Mouse (Mus musculus) frontal cortex, postnatal 10 days (tissue): ENCODE data around the gene Crct1.
A peak's percentile ranks its signal among the peaks of the same experiment; 100 is the strongest.

Experiments used
- DNase-seq, 2 experiments: peaks; one replicate each; pipeline ENCODE4 v3.0.0; 2022; ENCODE audit warnings: low spot score in 2 of 2, mixed read lengths in 1 of 2

Crct1 gene

GRCm38 (mm10) chr3:93015460-93016104 lies at the start of gene Crct1:
Gene Crct1, minus strand, starts transcription at chr3:93015687.
- DNase-seq, result no peak

DNA sequence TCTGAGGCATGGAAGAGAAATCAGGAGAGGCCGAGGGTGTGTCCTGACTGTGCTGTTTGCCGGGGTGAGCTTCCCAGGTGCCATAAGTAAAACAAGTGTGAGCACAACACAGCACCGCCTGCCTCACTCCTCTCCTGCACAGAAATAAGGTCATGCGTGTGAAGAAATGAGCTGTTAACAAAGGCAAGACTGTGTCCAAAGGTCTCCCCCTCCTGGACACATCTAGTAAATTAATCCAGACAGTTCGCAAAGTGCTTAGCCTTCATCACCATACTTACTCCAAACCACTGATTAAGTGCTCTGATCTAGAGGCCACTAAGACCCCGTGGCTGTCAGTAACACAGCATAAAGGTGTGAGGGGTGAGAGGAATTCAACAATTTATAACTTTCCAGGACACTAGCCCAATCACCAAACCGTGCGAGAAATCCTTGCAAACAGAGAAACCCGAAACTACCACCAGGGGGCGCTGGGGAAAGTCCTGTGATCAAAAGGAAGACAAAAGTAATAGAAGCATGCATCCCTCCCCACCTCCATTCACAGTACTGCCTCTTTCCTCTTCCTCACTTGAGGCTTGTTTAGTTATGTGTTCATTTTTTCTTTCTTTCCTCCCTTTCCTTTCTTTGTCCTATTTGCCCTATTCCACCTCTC lies 37.5 kb upstream of the Crct1 start:
- no peak for DNase-seq

- DNase-seq, result no peak
These were observed 34.7 kb upstream of the Crct1 start for GRCm38 (mm10) chr3:93050182-93050581.

GRCm38 (mm10) chr3:93031450-93031849 lies 16.0 kb upstream of the Crct1 start:
- DNase-seq, result peak in 1 of 2 experiments; percentile 30

GRCm38 (mm10) chr3:93025486-93025885 lies 10.0 kb upstream of the Crct1 start:
- no peak for DNase-seq

DNA sequence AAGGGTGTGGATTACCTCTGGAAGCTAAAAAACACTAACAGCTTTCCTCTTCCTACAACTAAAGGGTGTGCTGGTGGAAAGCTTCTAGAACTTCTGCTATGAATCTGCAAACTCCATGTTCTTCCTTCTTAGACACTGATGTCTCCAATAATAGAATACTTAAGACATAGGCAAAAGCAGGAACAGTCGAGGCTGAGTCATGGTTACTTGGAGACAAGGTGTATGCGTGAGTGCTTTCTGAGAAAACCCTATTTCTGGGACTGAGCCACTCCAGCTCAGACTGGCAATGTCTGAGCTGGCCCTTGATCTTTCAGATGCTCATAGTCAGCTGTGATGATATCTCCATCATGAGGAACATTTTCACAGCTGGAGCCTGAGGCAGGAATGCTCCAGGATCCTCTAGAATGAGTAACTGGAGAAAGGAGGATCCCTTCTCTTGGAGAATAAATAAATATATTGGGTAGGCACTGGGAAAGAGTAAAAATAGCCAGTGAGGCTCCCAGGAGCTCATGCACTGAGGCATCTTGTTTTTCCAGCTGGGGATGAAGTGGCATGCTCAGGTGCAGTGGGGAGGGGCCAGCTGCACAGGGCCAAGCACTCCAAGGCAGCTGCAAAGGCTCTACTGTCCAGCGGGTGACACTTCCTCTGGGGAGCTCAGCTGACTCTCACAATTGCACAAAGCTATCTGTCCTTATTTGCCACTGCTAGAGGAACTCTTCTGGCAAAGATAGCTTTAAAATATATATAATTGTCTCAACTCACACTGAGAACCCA lies 8.1 kb upstream of the Crct1 start:
- DNase-seq, result no peak

DNA sequence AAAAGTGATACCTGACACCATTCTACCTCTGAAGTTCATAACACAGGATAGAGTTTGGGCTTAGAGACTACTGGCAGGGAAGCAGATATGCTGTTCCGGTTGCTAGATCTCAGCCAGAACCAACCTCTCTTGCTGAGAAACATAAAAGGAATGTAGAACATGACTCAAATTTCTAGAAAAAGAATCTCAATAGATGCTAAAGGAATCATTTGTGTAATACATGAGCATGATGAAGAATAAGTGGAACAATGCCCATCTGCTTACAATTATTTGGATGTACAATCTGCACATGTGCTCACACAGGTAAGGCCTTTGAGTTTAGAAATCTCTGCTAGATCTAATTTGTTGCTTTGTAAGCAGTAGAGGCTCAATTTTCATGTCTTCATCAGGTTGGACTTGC lies 5.7 kb upstream of the Crct1 start:
- no peak for DNase-seq

DNA sequence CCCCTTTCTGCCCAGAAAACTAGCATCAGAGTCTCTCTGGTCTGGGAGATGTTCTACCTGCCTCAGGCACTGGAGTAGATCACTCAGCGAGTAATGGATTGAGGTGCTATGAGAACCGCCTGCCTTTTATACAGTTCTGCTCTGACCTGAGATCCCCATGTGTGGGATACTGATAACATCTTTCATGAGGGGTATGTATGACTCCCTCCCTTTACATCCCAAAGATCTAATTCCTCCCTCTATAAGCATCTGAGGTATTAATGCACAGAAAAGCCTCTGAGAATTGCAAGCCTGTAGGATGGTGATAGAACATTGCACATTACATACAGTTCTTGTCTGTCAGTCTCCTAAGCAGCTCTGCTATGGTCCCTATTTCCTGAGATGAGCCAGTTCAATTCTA lies 3.5 kb upstream of the Crct1 start, which contains the start of gene Lce1m:
Gene Lce1m (minus strand): TSS at position 101 of the 400 bp plus-strand sequence.
- no peak for DNase-seq

GRCm38 (mm10) chr3:93014871-93015270 lies 616 bp downstream of the Crct1 start:
- DNase-seq, result no peak

- DNase-seq, result peak; percentile 19 to 38
These were observed 1.1 kb downstream of the Crct1 start for GRCm38 (mm10) chr3:93014378-93014801.

GRCm38 (mm10) chr3:93002843-93003242 lies 12.6 kb downstream of the Crct1 start:
- no peak for DNase-seq

DNA sequence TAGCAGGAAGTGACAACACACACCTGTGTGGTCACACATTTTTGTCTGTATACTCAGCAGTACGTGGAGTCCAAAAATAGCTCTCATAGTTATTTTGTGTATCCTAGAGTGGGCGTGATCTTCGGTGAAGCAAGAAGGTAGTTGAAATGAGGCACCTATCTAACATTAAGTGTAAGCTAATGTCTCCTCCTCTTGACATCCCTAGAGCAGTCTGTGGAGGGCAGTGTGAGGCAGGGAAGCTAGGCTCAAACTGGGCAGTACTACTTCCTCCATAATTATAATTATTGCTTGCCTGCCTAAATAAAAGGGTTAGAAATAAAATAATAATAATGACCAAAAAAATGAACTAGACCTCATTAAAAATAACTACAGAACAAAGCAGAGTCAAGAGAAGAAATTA lies 14.9 kb downstream of the Crct1 start:
- no peak for DNase-seq

DNA sequence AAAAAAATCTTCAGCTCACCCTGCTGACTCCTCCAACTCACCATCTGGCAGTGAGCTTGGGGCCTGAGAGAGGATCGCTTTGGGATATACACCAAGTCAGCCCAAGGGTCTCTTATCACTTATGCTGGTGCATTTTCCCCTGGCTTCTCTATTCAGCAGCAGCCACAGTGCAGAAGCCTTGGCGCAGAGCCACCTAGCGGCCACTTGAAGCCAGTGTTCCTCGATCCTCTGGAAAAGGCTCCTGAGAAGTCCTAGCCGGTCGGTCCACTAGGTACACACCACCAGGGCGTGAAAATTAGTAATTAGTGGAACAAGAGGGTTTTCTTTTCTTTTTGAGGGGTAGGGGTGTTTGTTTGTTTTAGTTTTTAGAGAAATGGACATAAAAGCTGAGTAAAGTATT lies 16.8 kb downstream of the Crct1 start:
- peak; percentile 13 to 75 for DNase-seq

DNA sequence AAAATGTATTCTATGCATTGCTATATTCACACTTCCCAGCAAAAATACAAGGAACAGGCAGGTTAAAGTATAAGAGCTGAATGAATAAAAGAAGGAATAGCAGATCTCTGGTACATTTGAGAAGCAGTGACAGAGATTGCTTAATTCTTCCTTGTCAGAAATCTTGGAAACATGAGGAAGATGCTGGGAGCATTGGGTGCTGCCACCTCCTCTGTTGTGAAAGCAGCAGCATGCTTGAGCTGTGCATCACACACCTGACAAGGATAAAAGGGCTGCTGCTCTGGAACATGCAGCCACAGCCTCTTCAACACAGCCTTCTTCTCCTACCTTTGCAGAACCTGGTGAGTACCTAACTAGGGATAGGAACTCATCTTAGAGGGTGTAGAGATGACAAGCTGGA lies 23.6 kb downstream of the Crct1 start, which contains the start of gene Lce3f:
Gene Lce3f (plus strand): TSS at position 301 of the 400 bp plus-strand sequence.
- no peak for DNase-seq

DNA sequence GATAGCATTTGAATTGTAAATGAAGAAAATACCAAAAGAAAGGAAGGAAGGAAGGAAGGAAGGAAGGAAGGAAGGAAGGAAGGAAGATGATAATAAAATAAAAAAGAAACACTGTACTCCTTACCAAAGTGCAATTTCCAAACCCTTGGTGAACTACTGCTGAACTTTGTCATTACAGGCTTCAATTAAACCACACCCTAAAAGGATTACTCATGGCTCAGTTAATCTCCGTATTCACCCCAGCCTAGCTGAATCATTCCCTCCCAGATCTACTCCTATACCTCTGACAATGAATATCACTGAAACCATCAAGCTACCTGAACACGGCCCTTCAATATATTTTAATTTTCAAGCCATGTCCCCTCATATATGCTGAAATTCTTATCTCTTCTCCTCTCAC lies 37.0 kb downstream of the Crct1 start:
- DNase-seq, result no peak

- no peak for DNase-seq
These were observed 48.7 kb downstream of the Crct1 start, which contains the start of gene Lce3e for GRCm38 (mm10) chr3:92966761-92967160. Gene Lce3e, plus strand, starts transcription at chr3:92967061.
